Mouse (Mus musculus) embryonic fibroblast, embryonic 13.5 days (primary cell): ENCODE data around the gene Nr2e1. TPM values are rescaled to one million over a fixed set of nuclear protein-coding genes. Genes with fewer than 3 reads are reported as not detected.

Experiments used
- H3K27ac ChIP-seq: 2 replicates; pipeline ENCODE4 v1.5.1; 2012; ENCODE audit warnings: low read length, control low read depth, inconsistent platforms; ENCODE audit not compliant: insufficient read depth
- H3K4me1 ChIP-seq: 2 replicates; pipeline ENCODE4 v1.6.1; 2011; ENCODE audit warnings: low read length; ENCODE audit not compliant: control insufficient read depth, insufficient read depth
- H3K4me3 ChIP-seq: 2 replicates; pipeline ENCODE4 v1.5.1; 2011; ENCODE audit warnings: mild to moderate bottlenecking, control low read depth, low read length; ENCODE audit not compliant: insufficient read depth
- CTCF ChIP-seq: IDR thresholded peaks from 2 replicates; pipeline ENCODE4 v1.5.1; 2011; ENCODE audit warnings: mild to moderate bottlenecking, control low read depth, low read length, moderate library complexity, borderline replicate concordance; ENCODE audit not compliant: insufficient read depth
- POLR2A ChIP-seq: IDR thresholded peaks from 2 replicates; pipeline ENCODE4 v1.6.1; 2011; ENCODE audit warnings: low read depth, mild to moderate bottlenecking, control low read depth, low read length, moderate library complexity
- polyA plus RNA-seq: library from polyadenylated mRNA; stranded (reverse); fragments of >200 nt; gene quantifications from 2 replicates; pipeline ENCODE4 v1.2.4, GENCODE M21; 2011; ENCODE audit warnings: low read depth; ENCODE audit not compliant: missing spikeins, insufficient read length

The Nr2e1 gene
- polyA plus RNA-seq, 1 experiment, result not detected

- no peaks in the 10 kb centered on the region for H3K4me1 ChIP-seq
- H3K4me3 ChIP-seq, result no peak overlapping the region
- no peak for TF ChIP-seq CTCF
- TF ChIP-seq POLR2A, result no peak
- no peak overlapping the region for H3K27ac ChIP-seq
Measured at GRCm38 (mm10) chr10:42580131-42580950, 3.1 kb downstream of the Nr2e1 start.

GRCm38 (mm10) chr10:42579475-42580130 is 3.8 kb downstream of the Nr2e1 start:
- Histone ChIP-seq H3K27ac (no peak overlapping the region), H3K4me1 (no peaks in the 10 kb centered on the region), H3K4me3 (no peak overlapping the region)
- TF ChIP-seq CTCF, result no peak
- no peak for TF ChIP-seq POLR2A

DNA sequence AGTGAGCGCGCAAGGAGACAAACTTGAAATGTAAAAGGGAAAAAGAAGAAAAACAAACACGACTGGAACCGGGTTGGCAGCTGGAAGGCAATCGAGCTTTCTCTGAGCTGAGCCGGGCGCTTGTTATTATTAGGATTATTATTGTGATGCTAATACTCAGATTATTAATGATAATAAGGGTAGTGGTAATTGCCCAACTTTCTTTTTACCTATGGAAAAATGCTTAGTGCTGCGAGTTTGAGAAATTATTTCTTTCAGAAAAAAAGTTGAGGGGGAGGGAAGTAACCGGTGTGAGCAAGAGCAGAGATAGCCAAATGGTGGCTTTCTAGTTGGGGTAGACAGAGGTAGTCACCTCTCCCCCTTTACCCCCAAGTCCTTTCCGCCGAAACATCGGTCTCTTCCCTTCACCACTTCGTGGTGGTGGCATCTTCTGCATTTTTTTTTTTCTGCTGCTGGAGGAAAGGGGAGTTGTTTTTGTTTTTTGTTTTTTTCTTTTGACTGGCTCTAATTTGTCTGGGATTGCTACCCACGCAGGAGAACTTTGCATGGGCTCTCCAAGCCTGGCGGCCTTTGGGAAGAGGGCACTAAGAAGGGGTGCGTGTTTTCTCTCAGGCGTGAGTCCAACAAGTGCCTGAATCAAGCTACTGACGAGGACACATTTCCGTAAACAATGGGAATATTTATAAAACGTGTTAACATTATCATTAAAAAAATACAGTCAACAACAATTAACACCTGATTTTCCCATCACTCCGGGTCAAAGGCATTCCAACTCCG is 4.5 kb downstream of the Nr2e1 start:
- no peak overlapping the region for H3K27ac ChIP-seq
- H3K4me1 ChIP-seq, result no peaks in the 10 kb centered on the region
- no peak for TF ChIP-seq POLR2A
- TF ChIP-seq CTCF, result no peak
- no peak overlapping the region for H3K4me3 ChIP-seq

- TF ChIP-seq POLR2A, result no peak
- TF ChIP-seq CTCF, result no peak
- Histone ChIP-seq H3K4me1 (no peaks in the 10 kb centered on the region), H3K4me3 (no peak overlapping the region), H3K27ac (no peak overlapping the region)
Measured at GRCm38 (mm10) chr10:42578281-42578675, 5.2 kb downstream of the Nr2e1 start.

DNA sequence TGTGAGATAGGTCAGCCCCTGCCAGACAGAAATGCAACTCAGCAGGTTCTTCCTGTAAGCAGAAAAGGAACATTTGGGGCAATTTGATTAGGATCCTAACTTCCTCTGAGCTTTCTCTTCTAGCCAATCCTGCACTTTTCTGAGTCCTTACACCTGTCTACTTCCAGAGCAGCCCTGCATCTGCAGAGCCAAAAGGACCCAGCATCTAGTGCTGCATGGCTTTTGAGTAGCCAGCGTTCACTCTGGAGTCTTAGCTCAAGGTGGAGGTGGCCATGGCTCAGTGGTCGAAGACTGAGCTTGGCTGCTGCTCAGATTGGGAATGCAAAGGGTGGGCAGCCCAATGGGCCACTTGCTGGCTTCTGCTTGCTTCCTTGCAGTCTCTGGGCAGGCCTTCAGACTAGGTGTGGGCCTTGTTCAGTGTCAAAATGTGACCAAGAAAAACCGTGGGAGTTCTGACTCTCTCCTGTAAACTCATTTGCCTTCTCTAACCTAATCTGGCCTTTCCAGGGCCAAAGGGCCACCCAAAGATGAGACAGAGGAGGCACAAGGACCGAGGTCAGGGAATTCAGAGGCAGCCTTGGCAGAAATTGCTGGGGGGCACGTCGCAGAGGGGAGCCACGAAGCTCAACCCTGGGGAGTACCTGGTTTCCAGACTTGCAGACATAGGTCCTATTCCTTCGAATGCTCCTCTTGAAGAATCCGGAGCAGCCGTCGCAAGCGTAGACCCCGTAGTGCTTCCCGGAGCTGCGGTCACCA is 5.7 kb downstream of the Nr2e1 start:
- H3K4me1 ChIP-seq, result no peaks in the 10 kb centered on the region
- no peak overlapping the region for H3K4me3 ChIP-seq
- no peak overlapping the region for H3K27ac ChIP-seq
- no peak for TF ChIP-seq CTCF
- no peak for TF ChIP-seq POLR2A

- Histone ChIP-seq H3K4me3 (no peak overlapping the region), H3K27ac (no peak overlapping the region), H3K4me1 (no peaks in the 10 kb centered on the region)
- TF ChIP-seq POLR2A (no peak), CTCF (no peak)
Measured at GRCm38 (mm10) chr10:42574639-42575038, 8.8 kb downstream of the Nr2e1 start.

- H3K4me3 ChIP-seq, result no peak overlapping the region
- TF ChIP-seq POLR2A (no peak), CTCF (no peak)
- no peaks in the 10 kb centered on the region for H3K4me1 ChIP-seq
- no peak overlapping the region for H3K27ac ChIP-seq
Measured at GRCm38 (mm10) chr10:42572971-42573370, 10.5 kb downstream of the Nr2e1 start.

- no peak for TF ChIP-seq CTCF
- no peak for TF ChIP-seq POLR2A
- H3K27ac ChIP-seq, result no peak overlapping the region
- no peak overlapping the region for H3K4me3 ChIP-seq
- H3K4me1 ChIP-seq, result no peaks in the 10 kb centered on the region
Measured at GRCm38 (mm10) chr10:42572567-42572966, 10.9 kb downstream of the Nr2e1 start.

GRCm38 (mm10) chr10:42562272-42562671 is 21.2 kb downstream of the Nr2e1 start:
- no peak overlapping the region for H3K27ac ChIP-seq
- no peak for TF ChIP-seq POLR2A
- no peak for TF ChIP-seq CTCF
- H3K4me1 ChIP-seq, result no peaks in the 10 kb centered on the region
- no peak overlapping the region for H3K4me3 ChIP-seq
